Mouse (Mus musculus): ENCODE measurements at regions not wholly inside any gene's neighbourhood (a gene's known extent, or its start where the extent isn't known, plus 50 kb on each side); places are given as distances from the start of the nearest gene placed in this dataset.

- peak; percentile 23 for DNase-seq
Observed at GRCm38 (mm10) chr5:35221451-35222305, 56.4 kb upstream of the Adra2c start.

DNA sequence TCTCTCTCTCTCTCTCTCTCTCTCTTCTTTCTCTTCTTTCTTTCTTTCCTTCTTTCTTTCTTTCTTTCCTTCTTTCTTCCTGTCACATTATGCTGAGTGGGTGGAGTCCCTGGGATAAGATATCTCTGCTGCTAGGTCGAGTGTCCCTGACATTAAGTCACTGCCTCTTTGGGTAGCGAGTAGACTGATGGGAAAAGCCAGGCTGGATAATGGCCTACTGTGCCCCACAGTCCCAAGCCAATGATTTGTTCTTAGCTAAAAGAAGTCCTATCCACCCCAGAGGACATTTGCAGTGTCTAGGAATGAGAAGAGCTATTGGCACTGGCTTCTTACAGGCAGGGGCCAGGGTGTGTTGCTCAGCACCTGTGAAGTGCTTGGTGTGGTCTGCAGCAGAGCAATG is 61.8 kb upstream of the Adra2c start:
- DNase-seq, result no peak

DNA sequence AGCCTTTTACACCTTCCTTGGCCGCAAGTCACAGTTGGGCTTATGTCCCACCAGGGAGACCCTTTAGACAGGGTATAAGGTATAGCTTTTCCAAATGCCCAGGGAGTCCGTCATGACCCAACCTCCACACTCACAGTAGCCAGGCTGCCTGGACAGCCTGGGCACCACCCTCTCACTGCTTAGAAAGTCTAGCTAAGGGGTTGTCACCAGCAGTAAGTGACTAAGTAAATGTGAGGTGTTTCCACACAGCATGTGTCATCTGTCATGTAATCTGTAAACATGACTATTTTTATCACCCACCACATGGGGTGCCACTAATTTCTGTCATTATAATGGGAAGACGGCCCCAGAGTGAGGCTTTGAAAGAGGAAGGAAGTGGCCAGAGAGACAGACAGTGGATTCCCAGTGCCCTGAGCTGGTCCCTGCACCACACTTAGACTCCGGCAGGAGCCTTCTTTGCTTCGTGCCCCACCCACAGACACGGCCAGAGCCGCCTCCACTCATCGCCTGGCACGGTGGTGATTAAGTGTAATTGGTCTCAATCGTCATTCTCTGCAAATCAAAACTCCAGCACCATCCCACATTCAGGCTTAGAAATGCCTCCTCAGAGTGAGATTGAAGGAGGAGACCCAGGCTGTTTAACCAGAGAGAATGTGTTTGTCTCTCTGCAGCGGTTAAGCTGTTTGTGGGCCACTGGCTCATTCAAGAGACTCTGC is 62.5 kb upstream of the Adra2c start:
- no peak for DNase-seq

DNA sequence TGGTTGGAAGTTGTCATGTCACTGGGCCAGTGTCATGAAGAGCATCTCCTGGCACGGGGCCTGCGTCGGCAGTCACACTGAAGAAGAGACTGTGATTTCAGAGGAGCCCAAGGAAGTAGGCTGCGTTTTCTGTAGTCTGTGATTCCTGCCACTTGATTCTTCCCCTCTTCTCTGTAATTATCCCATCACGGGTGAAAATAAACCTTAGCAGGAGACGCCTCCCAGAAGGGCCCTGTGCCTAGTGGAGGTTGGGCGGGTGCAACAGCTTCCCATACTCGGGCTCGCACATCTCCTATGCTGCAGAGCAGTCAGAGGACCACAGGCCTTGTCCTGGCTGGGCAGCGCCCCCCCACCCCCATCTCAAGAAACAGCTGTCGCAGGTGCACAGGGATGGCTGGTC is 63.1 kb upstream of the Adra2c start:
- DNase-seq, result no peak

- no peak for DNase-seq
Observed at GRCm38 (mm10) chr5:35209348-35209747, 68.8 kb upstream of the Adra2c start.

DNA sequence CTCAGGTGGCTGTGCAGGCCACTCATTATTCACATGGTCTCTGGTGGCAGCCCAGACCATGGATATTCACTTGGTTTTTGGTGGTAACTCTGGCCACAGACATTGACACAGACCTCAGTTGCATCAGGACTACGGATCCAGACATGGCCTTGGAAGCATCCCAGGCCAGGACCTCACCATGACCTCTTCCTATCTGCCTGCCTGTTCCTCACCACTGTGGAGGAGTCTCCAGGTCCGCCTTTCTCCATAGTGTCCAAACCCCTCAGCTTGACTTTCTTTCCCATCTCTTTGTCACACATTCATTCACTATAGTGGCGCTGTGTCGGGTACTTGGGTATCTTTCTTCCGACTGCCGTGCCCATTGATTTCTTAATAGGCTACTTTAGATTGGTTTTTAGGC is 74.1 kb upstream of the Adra2c start:
- no peak for DNase-seq

GRCm38 (mm10) chr5:35198468-35198867 is 79.7 kb upstream of the Adra2c start:
- no peak for DNase-seq

DNA sequence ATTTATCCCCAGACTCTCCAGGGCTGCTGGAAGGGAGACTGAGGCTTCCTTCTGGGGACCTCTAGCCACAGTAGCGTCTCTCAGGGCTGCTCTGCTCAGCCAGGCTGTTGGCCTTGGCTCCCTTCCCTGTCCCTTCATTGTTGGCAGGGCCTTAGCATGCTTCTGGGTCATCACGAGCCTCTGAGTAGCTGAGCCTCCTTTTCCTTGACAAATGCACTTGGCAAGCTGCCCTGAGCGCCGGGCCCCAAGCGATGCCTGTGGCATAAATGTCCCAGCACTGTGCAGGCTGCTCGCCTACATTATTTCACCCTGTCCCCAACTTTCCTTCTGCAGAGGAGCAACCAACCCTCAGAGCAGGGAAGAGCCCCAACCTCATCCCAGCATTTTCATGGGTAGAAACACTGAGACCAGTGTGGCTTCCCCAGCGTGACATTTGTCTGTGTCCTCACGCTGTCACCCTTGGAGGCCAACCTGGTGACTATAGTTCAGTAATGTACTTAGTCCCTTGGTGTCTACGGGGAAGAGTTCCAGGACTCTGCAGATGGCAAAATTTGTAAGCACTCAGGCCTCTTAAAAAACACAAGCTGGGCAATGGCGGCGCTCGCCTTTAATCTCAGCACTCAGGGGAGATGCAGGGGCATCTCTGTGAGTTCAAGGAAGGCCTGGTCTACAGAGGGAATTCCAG is 83.7 kb upstream of the Lrpap1 start:
- DNase-seq, result no peak

GRCm38 (mm10) chr5:35185826-35186225 is 80.3 kb upstream of the Lrpap1 start:
- no peak for DNase-seq

DNA sequence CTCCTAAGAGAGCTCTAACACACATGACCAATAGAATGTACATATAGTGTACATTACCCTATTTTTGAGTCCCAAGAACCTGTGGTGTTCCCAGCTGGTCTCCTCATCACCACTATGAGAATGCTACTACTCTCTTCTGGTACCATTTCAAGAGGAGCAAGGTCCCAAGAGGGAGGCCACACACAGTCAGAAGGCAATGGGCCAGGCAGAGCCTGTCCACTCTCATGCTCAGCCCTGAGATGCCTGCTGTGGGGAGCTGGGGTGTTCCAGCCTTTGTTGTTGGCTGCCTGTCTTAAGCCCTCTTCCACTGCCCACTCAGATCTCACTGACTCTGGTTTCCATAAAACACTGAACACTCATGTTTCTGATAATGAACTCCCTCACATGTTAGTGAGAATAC is 79.7 kb upstream of the Lrpap1 start:
- no peak for DNase-seq

GRCm38 (mm10) chr5:35183418-35183817 is 77.9 kb upstream of the Lrpap1 start:
- DNase-seq, result no peak

DNA sequence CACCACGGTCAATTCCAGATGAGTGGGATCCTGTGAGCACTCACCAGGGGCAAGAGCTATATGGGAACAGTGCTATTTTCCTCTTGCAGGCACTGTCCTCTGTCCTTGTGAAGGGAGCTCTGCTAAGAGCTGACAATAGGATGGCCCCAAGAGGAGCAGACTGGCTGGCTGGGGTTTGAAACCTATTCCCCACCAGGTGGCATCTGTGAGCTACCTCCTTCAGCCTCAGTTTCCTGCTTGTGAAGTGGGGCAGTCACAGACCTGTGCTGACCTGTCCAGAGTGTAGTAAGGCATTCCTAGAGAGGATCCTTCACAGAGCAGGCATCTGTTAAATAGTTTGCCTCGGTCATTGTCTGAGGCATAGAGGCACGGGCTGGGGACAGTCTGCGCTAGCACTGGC is 71.8 kb upstream of the Lrpap1 start:
- peak; percentile 37 for DNase-seq

DNA sequence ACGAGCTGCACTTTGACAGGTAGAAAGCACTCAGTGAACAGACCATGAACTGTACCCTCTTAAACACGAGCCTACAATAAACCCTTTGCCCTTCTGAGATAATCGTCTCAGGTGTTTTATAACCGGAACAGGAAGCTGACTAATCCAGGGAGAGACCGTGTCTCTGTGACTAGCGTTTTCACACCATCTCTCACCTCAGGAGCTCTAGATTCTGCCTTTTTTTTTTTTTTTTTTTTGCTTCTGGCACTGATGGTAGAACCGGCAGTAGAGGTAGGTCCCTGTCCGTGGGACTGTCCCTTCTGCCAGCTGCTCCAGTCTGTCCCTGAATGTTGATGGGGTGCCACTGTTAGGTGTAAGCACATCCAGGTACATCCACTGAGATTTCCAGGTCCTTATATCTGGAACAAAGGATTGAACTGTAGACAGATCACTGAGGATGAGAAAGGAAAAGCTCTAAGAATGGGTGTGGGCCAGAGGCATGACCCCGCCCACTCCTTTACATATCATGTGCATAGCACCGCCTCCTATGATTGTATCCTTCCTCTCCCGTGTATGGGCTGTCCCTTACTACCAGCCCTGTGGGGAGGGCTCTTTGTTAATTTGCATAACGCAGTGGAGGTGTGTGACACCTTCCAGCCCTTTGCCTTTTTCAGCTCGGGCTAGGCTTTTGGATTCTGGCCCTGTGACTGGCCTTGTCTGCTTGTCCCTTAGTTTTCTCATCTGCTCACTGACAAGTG is 70.7 kb upstream of the Lrpap1 start:
- peak; percentile 21 for DNase-seq

- DNase-seq, result no peak
Observed at GRCm38 (mm10) chr5:35174318-35174717, 68.8 kb upstream of the Lrpap1 start.

GRCm38 (mm10) chr5:35171336-35171735 is 65.8 kb upstream of the Lrpap1 start:
- DNase-seq, result no peak

GRCm38 (mm10) chr5:35170369-35171130 is 65.0 kb upstream of the Lrpap1 start:
- DNase-seq, result no peak

- no peak for DNase-seq
Observed at GRCm38 (mm10) chr5:35169614-35170293, 64.2 kb upstream of the Lrpap1 start.

GRCm38 (mm10) chr5:35168853-35169252 is 63.3 kb upstream of the Lrpap1 start:
- no peak for DNase-seq

GRCm38 (mm10) chr5:35168369-35168768 is 62.8 kb upstream of the Lrpap1 start:
- DNase-seq, result no peak

GRCm38 (mm10) chr5:35165993-35166392 is 60.4 kb upstream of the Lrpap1 start:
- DNase-seq, result no peak

- no peak for DNase-seq
Observed at GRCm38 (mm10) chr5:35165459-35165858, 59.9 kb upstream of the Lrpap1 start.

GRCm38 (mm10) chr5:35162607-35163006 is 57.0 kb upstream of the Lrpap1 start:
- DNase-seq, result no peak

Data from embryo, embryonic 11 days (tissue).